Mouse (Mus musculus) stomach, adult 2 months (tissue): Measurements from ENCODE around the gene Nox1. TPM values are rescaled to one million over a fixed set of nuclear protein-coding genes. Genes with fewer than 3 reads are reported as not detected.

Experiments used
- polyA plus RNA-seq: library from polyadenylated mRNA; depleted of rRNA; stranded (reverse); fragments of >200 nt; gene quantifications from 2 replicates; pipeline ENCODE4 v1.2.3, GENCODE M21; 2012; rRNA removed

The Nox1 gene
- not detected in 2 replicates for polyA plus RNA-seq

DNA sequence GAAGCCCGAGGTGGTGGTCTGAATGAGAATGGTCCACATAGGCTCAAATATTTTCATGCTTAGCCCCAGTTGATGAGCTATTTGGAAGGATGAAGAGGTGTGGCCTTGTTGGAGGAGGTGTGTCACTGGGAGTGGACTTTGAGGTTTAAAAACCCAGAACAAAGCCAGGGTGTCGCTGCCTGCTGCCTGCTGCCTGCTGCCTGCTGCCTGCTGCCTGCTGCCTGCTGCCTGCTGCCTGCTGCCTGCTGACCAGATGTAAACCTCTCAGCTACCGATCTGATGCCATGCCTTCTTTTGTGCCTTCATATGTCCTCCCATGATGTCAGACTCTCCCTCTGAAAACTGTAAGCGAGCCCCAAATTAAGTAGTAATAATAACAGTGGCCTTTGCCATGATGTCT is at the start of gene Nox1:
Gene Nox1 (minus strand): TSS at position 101 of the 400 bp plus-strand sequence.

DNA sequence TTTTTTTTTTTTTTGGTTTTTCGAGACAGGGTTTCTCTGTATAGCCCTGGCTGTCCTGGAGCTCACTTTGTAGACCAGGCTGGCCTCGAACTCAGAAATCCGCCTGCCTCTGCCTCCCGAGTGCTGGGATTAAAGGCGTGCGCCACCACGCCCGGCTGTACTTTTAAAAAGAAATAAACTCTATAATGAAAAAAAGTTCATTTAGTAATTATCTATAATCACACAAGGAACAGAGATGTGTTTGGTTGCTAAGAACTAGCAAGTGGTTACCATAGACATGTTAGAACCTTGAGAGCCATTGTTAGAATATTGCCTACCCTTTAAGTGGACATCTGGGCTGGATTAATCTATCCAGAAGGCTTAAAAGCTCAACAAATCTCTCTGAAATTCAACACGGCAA is 34.6 kb downstream of the Nox1 start, which contains the start of gene Arl13a:
Gene Arl13a (plus strand): TSS at position 301 of the 400 bp plus-strand sequence.

DNA sequence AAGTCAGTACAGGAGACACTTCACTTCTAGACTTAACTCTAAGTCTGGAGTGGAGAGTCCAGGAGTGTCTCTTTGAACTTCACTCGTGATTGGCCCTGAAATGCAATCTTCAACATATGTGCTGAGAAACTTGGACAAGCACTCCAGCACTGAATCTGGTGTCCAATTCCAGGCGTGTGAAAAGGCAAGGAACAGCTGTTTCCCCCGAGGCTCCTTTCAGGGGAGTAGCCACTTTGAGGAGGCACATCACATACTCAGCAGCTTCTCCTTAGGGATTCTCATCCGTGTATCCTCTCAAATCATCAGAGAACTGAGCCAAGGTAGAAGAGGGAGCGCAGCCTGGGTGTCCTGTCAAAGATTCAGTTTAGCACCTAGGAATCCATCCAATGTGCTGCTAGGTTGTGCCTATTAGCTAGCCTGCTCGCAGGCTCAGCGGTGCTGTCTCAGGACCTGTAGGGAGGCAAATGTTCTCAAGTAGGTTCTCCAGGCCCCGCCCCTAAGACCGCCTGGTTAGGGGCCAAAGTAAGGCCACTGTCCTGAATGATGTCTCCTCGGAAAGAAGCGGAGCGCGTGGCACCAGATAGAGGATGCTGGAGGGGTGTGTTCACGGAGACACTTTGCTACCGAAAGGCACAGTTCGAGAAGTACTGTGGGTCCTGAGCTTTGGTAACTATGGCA is 59.6 kb downstream of the Nox1 start, which contains the start of gene Xkrx:
Gene Xkrx (minus strand): TSS at position 34 of the 678 bp plus-strand sequence.

DNA sequence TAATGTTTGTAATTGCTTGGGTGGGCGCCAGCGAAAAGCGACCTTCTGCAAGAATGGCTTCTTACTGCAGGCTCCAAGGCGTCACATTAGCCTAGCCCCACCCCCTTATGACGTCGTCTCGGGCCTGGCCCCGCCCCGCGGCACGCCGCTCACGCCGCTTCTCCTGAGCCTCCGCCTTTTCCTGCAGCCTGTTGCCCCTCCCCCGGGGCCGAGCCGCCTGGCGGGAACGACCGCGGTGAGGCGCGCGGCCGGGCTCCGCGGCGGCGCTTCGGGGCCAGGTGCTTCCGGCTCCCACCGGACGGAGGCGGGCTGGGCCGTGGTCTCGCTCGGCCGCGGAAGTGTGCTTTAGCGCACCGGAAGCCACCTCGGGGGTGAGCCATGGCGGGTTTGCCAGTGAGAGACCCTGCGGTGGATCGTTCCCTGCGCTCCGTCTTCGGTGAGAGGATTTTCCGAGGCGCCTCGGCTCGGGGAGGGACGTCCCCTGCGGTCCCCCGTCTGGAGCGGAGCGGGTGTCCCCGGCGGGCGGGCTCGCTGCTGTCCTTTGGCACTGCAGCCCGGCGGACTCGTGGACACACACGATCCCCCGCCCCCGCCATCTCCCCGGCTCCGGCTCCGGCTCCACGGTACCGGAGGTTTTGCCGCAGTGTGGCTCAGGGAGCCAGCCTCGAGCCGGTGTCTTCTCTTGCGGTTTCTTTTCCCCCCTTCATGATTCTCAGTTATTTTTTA is 162.6 kb downstream of the Nox1 start, which contains the start of gene Cstf2:
Gene Cstf2 (plus strand): TSS at position 201 of the 726 bp plus-strand sequence.

Other genes starting within 250 kb of the Nox1 start
- 0.43 and 0.92 TPM in 2 replicates for gene Sytl4, start 240.1 kb downstream of the Nox1 start, polyA plus RNA-seq
- 3.4 and 7.6 TPM in 2 replicates for gene Cstf2, start 162.8 kb downstream of the Nox1 start, polyA plus RNA-seq
- 0.73 and 1.5 TPM in 2 replicates for gene Xkrx, start 59.9 kb downstream of the Nox1 start, polyA plus RNA-seq
- gene Arl13a, start 34.5 kb downstream of the Nox1 start, polyA plus RNA-seq: not detected in 2 replicates
- 2.0 and 2.2 TPM in 2 replicates for gene Trmt2b, start 55.0 kb upstream of the Nox1 start, polyA plus RNA-seq
- gene Tmem35a, start 73.3 kb upstream of the Nox1 start, polyA plus RNA-seq: 0.40 and 0.75 TPM in 2 replicates
- gene Cenpi, start 86.1 kb upstream of the Nox1 start, polyA plus RNA-seq: 0.13 and 0.17 TPM in 2 replicates
- 0.24 and 0.36 TPM in 2 replicates for gene Drp2, start 182.6 kb upstream of the Nox1 start, polyA plus RNA-seq